ENCODE assay signal across 22 mouse cellular contexts in the genomic region with DNA sequence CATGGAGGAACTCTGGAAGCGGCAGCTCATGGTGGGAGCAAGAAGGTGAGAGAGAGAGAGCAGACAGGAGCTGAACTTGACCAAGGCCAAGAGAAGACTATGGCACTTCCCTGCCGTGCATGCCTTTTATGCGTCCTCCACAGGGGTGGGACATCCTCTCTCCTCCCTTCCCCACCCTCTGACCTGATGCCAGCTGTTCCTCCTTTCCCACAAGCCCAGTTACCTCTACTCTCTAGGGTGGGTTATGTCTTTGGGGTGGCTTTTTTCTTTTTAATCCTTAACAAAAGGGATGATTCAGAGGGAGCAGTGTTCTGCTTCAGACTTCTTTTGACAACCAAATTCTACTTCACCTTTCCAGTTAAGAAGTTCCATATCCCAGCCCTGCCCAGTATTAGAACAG. TPM values are rescaled to one million over a fixed set of nuclear protein-coding genes. Genes with fewer than 3 reads are reported as not detected.
DNase-seq lines count a peak whose midpoint lies in the region; ATAC-seq and TF ChIP-seq lines count a peak whose summit lies in the region.
"Had no signal": no experiment of that assay in that cellular context is flagged by ENCODE, and none has a peak within 500 bp of the region (broad histone marks: within the 10 kb centered on the region; RNA-seq: fewer than 3 reads in every experiment).

A gene (minus strand): TSS at position 101 of the 400 bp plus-strand sequence.

- no peak within 1 kb of the TSS for H3K4me2 ChIP-seq in stomach, embryonic 14.5 days (replicated peaks; ENCODE audit: low read depth, low read length)
- H3K4me2 ChIP-seq: embryonic facial prominence, embryonic 13.5 days; heart, embryonic 12.5 days; hindbrain, embryonic 14.5 days had no signal

- H3K4me1 ChIP-seq in lung, adult 2 months (ENCODE audit: control insufficient read depth, insufficient read depth, low read length), result no peaks in the 10 kb centered on the region
- no peaks in the 10 kb centered on the region for H3K4me1 ChIP-seq in stomach, embryonic 14.5 days (ENCODE audit: control insufficient read depth, insufficient read depth, low read length)
- no peaks in the 10 kb centered on the region for H3K4me1 ChIP-seq in midbrain, embryonic 10.5 days
- H3K4me1 ChIP-seq: embryonic facial prominence, embryonic 13.5 days; forebrain, embryonic 10.5 days; hindbrain, embryonic 10.5 days had no signal

- DNase-seq in lung, adult 2 months, result no peak
- no peak for DNase-seq in lung, postnatal 10 days
- peak; percentile 23 for DNase-seq in ZHBTc4 (ENCODE audit: low read depth, low spot score)
- no peak for DNase-seq in kidney, adult 11 months
- DNase-seq in midbrain, embryonic 10.5 days (ENCODE audit: low spot score), result no peak
- no peak for DNase-seq in embryo, embryonic 10.5 days (ENCODE audit: low spot score)
- DNase-seq: adrenal gland, postnatal 10 days; cerebellum, adult 11 months; cerebellum, adult 8-10 months; cerebellum, postnatal 14 days; gastrocnemius, adult 2 months; gastrocnemius, postnatal 25 days had no signal

- no peaks in the 10 kb centered on the region for H3K36me3 ChIP-seq in stomach, embryonic 14.5 days (ENCODE audit: control insufficient read depth, insufficient read depth, low read length)
- no peaks in the 10 kb centered on the region for H3K36me3 ChIP-seq in midbrain, embryonic 10.5 days
- H3K36me3 ChIP-seq: embryonic facial prominence, embryonic 13.5 days; forebrain, embryonic 10.5 days; G1E; heart, embryonic 12.5 days; hindbrain, embryonic 10.5 days had no signal

- no peak within 1 kb of the TSS for H3K4me3 ChIP-seq in lung, adult 2 months (replicated peaks; ENCODE audit: extremely low read depth, low read depth, low read length)
- H3K4me3 ChIP-seq in stomach, embryonic 14.5 days (ENCODE audit: low read depth, low read length), result no peak within 1 kb of the TSS
- H3K4me3 ChIP-seq in midbrain, embryonic 10.5 days, result no peak within 1 kb of the TSS
- H3K4me3 ChIP-seq: embryonic facial prominence, embryonic 13.5 days; erythroblast, embryonic 14.5 days; forebrain, embryonic 10.5 days; gastrocnemius, adult 2 months; heart, embryonic 12.5 days; hindbrain, embryonic 10.5 days had no signal

- H3K27me3 ChIP-seq in stomach, embryonic 14.5 days (ENCODE audit: control insufficient read depth, insufficient read depth, low read length), result no peaks in the 10 kb centered on the region
- no peaks in the 10 kb centered on the region for H3K27me3 ChIP-seq in midbrain, embryonic 10.5 days (ENCODE audit: low read depth, poor library complexity, severe bottlenecking)
- H3K27me3 ChIP-seq: embryonic facial prominence, embryonic 13.5 days had no signal

- 56% methylated on average over 3 of the region's 3 CpGs for WGBS in lung, adult 2 months
- WGBS in stomach, embryonic 14.5 days, result 86% methylated on average over 3 of the region's 3 CpGs
- WGBS in midbrain, embryonic 10.5 days, result 72% methylated on average over 3 of the region's 3 CpGs

- no peak within 1 kb of the TSS for H3K27ac ChIP-seq in stomach, embryonic 14.5 days (ENCODE audit: low read length)
- H3K27ac ChIP-seq in midbrain, embryonic 10.5 days (replicated peaks), result no peak within 1 kb of the TSS
- H3K27ac ChIP-seq: embryonic facial prominence, embryonic 13.5 days; forebrain, embryonic 10.5 days; gastrocnemius, adult 2 months; hindbrain, embryonic 10.5 days; hindbrain, embryonic 14.5 days had no signal

- TF ChIP-seq CTCF in lung, adult 2 months (IDR thresholded peaks at IDR 0.05; ENCODE audit: insufficient read depth, low read length), result no peak

- no peak for TF ChIP-seq POLR2A in lung, adult 2 months (IDR thresholded peaks at IDR 0.05; ENCODE audit: borderline replicate concordance, extremely low read depth, low read depth, low read length)

- ATAC-seq in stomach, embryonic 14.5 days (ENCODE audit: insufficient number of reproducible peaks, insufficient read depth, low FRiP score, low read depth), result no peak
- ATAC-seq: forebrain, embryonic 14.5 days had no signal

- no peak within 1 kb of the TSS for H3K9ac ChIP-seq in stomach, embryonic 14.5 days (replicated peaks; ENCODE audit: low read depth, low read length)
- H3K9ac ChIP-seq: embryonic facial prominence, embryonic 13.5 days; heart, embryonic 12.5 days; hindbrain, embryonic 14.5 days had no signal

- no peaks in the 10 kb centered on the region for H3K9me3 ChIP-seq in stomach, embryonic 14.5 days (ENCODE audit: control insufficient read depth, low read depth, low read length)
- H3K9me3 ChIP-seq in midbrain, embryonic 10.5 days (replicated peaks), result no peaks in the 10 kb centered on the region
- H3K9me3 ChIP-seq: embryonic facial prominence, embryonic 13.5 days; forebrain, embryonic 10.5 days; heart, embryonic 12.5 days; hindbrain, embryonic 10.5 days had no signal

RNA-seq across cellular contexts. Expression of the gene that starts here (rescaled TPM):
- polyA plus RNA-seq in lung, adult 2 months (2012; rRNA removed), result 0.25 and 1,946 TPM in 2 replicates
- 76.1 and 140 TPM in 2 replicates for polyA plus RNA-seq in stomach, embryonic 14.5 days (2014; fragmentation: Nextera tagmentation; extraction: Ambion mirVana)
- not detected in 2 replicates for polyA plus RNA-seq in midbrain, embryonic 10.5 days (2016; fragmentation: Nextera tagmentation; extraction: Ambion mirVana)
- polyA plus RNA-seq: brain, embryonic 14.5 days; erythroblast, embryonic 14.5 days; forebrain, embryonic 10.5 days; forebrain, embryonic 14.5 days; G1E; hindbrain, embryonic 14.5 days had no signal
